Mouse (Mus musculus) kidney, postnatal 25 days (tissue): ENCODE data around the gene Zfp747.
A peak's percentile ranks its signal among the peaks of the same experiment; 100 is the strongest.
"Not testable (repeated sequence)": the region's sequence is repeated elsewhere in the genome, so short reads cannot be mapped to it uniquely, and the experiment has no call there.

Source experiments
- DNase-seq, 2 experiments: peaks; one replicate each; pipeline ENCODE4 v3.0.0; 2021; ENCODE audit warnings: mixed read lengths in 2 of 2

Zfp747 gene

GRCm38 (mm10) chr7:127371213-127371612 is 4.6 kb downstream of the Zfp747 start:
- no peak for DNase-seq

- DNase-seq: no peak
These were observed 9.6 kb downstream of the Zfp747 start for GRCm38 (mm10) chr7:127366249-127366648.

- DNase-seq: no peak
These were observed 11.7 kb downstream of the Zfp747 start for GRCm38 (mm10) chr7:127364166-127364565.

- DNase-seq: peak; percentile 60 to 74
These were observed 12.4 kb downstream of the Zfp747 start for GRCm38 (mm10) chr7:127363475-127363921.

- DNase-seq: peak in 1 of 2 experiments; percentile 43
These were observed 13.4 kb downstream of the Zfp747 start for GRCm38 (mm10) chr7:127362418-127362817.

DNA sequence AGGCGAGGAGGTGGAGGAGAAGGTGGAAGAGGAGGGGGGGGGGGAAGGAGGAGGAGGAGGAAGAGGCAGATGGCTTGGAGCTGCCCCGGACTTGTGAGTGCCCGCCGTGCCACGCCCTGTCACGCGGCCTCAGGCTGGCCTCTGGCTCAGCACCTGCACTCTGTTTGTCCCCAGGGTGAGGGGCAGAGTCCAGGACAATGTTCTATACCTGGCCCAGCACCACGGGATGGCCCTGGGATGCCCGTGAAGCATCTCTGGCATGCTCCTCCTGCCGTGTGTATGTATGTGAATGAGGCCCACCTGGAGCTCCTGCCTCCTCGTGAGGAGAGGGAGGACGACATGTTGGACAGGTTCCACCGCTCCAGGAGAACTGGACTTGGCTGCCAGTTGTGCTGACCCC is 14.4 kb downstream of the Zfp747 start:
- DNase-seq: peak; percentile 64 to 87

GRCm38 (mm10) chr7:127360265-127360664 is 15.6 kb downstream of the Zfp747 start:
- DNase-seq: no peak

DNA sequence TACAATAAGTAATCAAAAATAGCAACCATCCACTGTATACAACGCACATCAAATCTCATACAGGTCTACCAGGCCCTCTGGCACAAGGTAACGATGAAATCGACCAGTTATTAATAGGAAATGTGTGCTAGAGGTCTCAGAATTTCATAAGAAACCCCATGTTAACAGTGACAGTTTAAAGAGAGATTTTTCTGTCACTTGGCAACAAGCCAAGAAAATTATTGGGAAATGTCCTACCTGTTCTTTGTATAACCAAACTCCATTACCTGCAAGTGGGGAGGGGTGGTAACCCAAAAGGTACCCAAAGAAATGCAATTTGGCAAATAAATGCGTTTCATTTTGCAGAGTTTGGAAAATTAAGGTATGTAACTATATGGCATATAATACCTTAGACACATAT is 17.4 kb downstream of the Zfp747 start:
- no peak for DNase-seq

DNA sequence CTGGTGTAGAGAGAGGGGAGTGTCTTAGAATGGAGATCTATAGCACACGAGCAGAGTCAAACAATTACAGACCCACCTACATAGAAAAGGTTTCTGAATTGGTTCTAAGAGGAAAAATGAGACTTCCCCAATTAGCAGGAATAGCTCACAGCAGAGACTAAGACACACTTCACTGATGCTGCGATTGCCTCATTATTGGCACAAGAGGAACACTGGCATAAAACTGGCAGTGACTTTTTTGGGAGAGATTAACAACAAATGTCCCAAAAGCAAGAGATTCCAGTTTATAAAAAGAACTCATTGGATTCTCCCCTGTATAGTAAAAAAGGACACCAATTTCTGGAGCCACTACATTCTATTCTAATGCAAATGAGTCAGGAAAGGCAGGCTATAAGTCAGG is 18.0 kb downstream of the Zfp747 start:
- no peak for DNase-seq

- DNase-seq: no peak
These were observed 20.1 kb downstream of the Zfp747 start for GRCm38 (mm10) chr7:127355796-127356195.

- no peak for DNase-seq
These were observed 24.4 kb downstream of the Zfp747 start for GRCm38 (mm10) chr7:127351230-127352004.

DNA sequence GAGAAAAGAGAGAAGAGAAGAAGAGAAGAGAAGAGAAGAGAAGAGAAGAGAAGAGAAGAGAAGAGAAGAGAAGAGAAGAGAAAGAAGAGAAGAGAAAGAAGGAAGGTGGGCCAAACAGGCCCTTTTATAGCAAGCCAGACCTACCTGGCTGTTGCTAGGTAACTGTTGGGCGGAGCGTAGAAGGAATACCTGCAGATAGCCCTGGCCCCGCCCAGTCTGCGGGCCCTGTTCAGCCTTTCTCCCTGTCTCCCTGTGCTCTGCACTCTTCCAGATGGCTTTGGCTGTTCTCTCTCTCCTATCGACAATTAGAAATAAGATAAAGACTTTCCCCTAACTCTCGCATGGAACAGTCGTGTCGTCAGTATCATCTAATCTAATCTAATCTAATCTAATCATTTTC is 29.2 kb downstream of the Zfp747 start:
- DNase-seq: peak; percentile 87 to 92

GRCm38 (mm10) chr7:127345512-127346325 is 30.1 kb downstream of the Zfp747 start, which contains the start of gene Zfp768:
Gene Zfp768 (minus strand): TSS chr7:127345589.
- DNase-seq: peak; percentile 96 to 98

GRCm38 (mm10) chr7:127345092-127345491 is 30.8 kb downstream of the Zfp747 start:
- DNase-seq: peak in 1 of 2 experiments; percentile 60

- peak; percentile 44 to 58 for DNase-seq
These were observed 31.5 kb downstream of the Zfp747 start for GRCm38 (mm10) chr7:127344371-127344770.

GRCm38 (mm10) chr7:127343351-127344019 is 32.4 kb downstream of the Zfp747 start:
- DNase-seq: peak in 1 of 2 experiments; percentile 54

DNA sequence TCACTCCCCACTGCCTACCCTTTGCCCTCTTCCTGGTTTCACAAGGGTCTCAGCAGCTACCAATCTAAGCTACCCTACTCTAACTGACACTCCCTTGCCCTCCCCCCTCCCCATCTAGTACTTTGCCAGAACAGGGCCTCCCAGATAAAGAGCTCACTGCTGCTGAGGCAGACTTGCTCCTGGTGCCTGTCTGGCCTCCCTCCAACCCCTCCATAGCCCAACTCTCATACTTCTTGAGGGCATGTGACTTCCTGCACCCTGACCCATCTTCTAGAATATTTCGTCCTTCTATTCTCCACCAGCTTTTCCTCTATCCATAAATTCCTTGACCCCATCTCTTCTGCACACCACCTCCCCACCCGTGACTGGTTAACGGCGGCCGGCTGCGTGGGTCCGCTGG is 33.0 kb downstream of the Zfp747 start:
- no peak for DNase-seq

DNA sequence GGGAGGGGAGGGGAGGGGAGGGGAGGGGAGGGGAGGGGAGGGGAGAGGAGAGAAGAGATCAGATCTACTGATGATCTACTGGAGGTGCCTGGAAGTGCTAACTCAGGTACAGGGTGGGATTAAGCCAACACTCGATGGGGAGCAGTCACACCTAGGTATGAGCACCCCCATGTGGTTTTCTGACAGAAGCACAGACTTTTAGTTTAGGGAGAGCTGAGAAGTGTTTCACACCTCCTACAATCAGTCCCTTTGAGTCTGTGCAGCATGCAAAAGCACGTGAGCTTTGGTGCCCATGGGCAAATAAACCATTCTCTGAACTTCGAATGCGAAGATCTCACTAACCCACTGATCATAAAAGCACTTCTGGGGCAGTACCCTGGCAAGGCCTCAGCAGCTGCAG is 33.5 kb downstream of the Zfp747 start:
- peak in 1 of 2 experiments; percentile 32 for DNase-seq

DNA sequence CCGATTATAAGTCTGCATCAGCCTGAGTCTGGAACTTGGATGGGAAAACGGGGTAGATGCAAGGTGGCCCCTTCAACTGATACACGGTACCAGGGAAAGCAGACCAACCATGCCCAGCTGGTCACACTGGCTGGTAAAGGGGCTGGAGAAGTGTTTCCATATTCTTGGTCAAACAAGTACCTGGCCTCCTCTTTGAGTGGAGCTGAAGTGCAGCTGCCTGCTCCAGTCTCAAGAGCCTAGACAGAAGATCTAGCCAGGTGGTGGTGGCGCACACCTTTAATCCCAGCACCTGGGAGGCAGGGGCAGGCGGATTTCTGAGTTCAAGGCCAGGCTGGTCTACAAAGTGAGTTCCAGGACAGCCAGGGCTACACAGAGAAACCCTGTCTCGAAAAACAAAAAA is 34.0 kb downstream of the Zfp747 start:
- not testable (repeated sequence) for DNase-seq

GRCm38 (mm10) chr7:127341356-127341755 is 34.5 kb downstream of the Zfp747 start:
- peak; percentile 67 to 90 for DNase-seq

DNA sequence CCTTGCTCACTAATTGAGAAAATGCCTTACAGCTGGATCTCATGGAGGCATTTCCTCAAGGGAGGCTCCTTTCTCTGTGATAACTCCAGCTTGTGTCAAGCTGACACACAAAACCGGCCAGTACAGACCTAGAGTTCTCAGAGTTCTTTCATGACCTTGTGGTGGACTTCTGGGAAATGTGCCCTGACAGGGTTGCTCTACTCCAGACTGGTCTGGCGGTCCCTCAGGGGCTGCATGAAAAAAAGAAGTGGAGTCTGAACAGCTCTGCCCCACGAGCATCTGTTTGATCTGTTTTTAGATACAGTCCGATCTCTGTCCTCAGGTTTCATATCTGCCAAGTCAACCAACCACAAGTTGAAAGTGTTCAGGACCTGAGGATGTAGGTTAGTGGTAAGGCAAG is 38.2 kb downstream of the Zfp747 start:
- DNase-seq: peak in 1 of 2 experiments; percentile 71

DNA sequence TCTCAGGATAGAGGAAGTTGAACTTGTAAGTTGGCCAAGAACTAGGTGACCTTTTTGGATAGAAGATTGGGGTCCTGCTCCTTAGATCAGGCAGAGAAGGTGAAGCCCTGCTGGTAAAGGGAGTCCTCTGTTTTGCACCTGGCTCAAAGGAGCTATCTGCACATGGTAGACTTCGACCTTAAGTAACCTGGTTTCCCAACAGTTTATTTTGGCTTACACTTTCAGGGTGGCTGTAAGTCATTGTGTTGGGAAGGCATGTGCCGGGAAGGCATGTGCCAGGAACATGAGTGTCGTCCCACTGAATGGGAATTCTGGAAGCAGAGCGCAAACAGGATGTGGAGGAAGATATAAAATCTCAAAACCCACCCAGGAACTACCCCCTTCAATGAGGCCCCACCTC is 40.2 kb downstream of the Zfp747 start:
- DNase-seq: no peak

GRCm38 (mm10) chr7:127333240-127333639 is 42.6 kb downstream of the Zfp747 start:
- no peak for DNase-seq
